Mouse (Mus musculus): ENCODE measurements at regions not wholly inside any gene's neighbourhood (a gene's known extent, or its start where the extent isn't known, plus 50 kb on each side); places are given as distances from the start of the nearest gene placed in this dataset.

DNA sequence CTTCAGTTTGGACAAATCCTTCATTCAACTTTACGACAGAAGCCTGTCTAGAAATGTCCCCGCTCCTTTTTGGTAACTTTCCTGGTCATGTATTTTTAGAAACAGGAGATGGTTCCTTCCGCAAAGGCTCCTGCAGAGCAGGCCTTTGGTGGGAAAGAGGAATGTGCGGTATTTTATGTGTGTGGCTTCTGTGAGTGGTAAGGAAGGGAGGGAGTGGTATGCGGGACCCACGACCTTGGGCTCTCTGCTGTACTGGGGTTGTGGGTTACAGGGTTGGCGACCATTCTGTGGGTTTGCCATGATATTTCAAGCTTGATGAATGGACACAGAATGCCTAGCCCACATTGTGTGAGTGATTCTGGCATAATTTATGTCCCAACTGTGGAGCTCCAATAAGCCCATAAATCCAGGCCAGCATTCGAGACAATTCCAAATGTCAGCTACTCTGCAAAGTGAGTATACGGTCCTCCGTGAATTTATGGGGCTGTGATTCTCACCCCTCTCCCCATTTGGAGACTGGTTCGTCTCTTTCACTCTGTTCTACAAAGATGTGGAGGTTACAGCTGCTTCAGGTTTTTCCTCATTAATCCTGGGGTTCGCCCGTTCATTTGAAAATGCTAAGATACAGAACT, 109.3 kb upstream of the Rxfp2 start:
- DNase-seq = no peak

DNA sequence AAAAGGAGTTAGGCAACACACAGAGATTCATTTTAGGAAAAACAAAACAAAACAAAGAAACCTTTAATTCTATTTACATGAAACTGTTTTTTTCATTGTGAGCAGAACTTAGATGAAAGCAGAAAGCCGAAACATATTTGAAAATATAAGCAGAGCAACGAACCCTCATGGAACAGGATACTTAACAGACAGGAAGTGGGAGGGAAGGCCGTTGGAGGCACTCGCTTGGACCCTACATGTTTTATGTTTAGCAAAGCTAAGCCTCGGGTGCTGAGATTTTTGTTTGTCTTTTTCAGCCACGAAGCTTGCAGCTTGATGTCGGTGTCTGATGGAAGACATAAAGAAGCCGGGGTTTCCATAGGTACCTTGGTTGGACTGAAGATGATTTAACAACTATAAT, 108.5 kb upstream of the Rxfp2 start:
- DNase-seq = no peak

DNA sequence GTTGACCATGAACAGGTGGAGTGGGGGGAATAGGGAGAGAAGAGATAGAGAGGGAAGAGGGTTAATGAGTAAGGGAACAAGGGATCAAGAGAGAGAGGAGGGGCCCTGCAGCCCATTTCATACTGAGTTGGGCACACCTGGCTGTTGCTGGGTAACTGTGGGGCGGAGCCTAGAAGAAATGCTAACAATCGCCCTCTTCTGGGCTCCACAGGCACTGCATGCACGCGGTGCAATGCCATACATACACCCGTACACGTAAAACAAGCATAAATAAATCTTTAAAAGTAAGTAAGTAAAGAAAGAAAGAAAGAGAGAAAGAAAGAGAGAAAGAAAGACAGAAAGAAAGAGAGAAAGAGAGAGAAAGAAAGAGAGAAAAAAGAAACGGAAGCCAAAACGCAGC, 106.5 kb upstream of the Rxfp2 start:
- DNase-seq = no peak

DNA sequence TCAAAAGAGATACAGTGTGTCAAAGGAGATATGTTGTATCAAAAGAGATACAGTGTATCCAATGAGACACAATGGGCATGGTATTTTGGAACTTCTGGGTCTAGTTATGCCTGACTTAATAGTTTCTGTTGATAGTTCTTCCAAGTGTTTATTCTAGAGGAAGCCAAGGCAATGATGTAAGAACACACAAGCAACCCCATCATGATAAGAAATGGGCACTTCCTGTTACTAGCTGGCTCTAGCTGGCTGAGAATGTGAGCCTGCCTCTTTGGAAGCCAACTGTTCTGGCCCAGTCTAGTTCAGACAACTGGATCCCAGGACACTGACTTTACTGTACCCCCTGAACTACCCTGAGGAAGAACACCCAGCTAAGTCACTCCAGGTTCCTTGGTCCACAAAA, 102.7 kb upstream of the Rxfp2 start:
- no peak for DNase-seq

DNA sequence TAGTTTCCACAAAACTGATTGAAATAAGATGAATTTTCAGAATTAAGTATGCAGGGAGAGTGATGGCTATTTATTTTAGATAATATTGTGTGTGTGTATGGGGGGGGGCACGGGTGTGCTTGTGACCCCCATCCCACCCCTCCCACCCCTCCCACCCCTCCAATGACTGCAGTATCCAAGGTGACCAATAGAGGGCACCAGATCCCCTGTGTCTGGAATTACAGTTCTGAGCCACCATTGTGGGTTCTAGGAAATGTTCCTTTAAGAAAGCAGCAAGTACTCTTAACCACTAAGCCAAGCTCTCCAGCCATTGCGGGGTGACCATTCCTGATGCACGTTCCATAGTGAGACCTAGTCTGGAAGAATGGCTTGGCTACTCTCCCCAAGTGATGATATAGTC, 101.1 kb upstream of the Rxfp2 start:
- DNase-seq = no peak

DNA sequence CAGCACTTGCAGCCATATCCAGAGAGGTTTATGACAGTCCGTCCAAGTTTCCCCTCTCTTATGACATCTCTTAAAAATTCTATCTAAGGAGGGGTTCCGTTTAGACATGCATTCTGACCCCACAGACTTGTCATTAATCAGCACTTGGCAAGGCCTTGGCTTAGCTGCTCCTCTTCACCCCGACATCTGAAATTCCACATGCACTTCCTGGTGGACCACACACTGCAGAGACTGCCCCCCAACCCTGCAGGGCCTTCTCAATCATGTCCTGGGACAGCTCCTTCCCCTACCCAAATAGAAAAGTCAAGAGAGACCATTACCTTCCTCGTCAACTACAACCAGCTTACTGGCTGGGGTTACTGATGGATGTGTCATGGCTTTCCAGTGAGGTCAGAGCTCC, 99.4 kb upstream of the Rxfp2 start:
- no peak for DNase-seq

DNA sequence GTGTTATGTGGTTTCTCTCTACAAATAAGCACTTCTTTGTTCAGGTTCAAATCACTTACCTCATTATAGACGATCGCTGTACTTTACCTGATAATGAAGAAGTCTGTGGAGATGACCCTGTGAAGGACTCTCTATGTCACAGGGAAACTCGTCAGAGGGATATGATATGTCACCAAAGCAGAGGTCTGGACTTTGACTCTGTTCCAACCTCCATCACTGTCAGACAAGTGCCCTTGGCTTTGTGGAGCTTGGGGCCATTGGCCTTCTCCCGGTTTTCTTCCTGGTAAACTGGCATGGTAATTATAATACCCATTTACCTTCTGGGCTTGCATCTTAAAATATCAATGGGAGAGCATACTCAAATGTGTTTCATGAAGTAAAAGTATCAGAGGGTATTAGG, 98.1 kb upstream of the Rxfp2 start:
- DNase-seq = no peak

DNA sequence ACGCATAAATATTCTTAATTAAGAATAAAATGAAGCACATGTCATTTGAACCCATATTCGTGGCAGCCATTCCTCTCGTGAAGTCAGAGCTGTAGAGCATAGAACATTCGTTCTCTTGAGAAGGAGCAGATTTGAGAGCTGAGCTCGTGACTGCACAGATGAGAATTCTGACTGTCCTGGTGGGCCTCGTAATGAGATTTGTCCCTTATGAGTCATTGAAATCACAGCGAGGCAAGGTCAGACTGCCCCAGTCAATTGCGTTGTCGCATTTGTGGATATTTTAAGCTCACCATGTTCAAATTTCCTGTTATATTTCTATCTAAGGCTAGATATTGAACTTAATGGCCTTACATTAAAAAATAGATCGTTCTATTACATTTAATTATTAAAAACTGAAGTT, 94.0 kb upstream of the Rxfp2 start:
- DNase-seq = no peak

DNA sequence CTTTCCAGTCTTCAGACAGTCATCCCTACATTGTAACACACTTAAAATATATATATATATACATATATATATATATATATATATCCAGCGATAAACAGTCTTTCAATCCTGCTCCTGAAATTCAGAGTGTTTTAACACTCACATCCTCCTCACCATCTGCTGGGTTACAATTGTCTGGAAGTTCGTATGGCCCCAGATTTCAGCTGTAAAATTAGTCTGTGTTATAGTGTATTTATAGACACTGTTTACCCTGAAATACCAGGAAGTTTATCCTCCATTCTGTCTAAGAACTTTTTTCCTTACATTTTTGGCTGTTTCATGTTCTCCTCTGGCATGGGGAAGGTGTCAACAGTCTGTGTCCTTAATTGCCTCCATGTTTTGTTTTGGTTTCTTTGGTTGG, 91.7 kb upstream of the Rxfp2 start:
- no peak for DNase-seq

DNA sequence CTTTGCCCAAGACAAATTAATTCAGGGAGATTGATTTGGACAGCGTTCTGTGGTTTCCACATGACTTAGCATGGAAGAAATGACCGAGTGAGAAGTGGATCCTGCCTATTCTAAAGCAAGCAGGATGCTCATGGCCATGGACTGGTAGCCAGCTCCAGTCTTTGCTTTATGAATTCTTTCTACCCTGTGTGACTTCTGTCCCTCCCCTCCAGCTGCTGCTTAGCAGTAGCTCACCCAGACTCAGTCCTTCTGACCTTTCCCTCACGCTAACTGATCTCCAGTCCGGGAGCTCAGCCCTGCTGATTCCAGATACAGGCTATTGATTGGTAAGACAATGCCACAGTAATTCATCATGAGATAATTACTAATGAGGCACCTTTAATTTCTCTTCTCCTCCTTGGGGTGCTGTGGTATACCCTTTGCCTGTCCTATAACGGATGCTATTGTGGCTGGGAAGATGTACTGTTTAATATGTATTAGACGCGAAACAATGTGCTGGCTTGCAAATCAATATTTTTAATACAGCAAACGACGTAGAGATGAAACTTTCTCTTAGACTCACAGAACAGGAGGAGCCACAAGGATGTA, 86.8 kb upstream of the Rxfp2 start:
- no peak for DNase-seq

DNA sequence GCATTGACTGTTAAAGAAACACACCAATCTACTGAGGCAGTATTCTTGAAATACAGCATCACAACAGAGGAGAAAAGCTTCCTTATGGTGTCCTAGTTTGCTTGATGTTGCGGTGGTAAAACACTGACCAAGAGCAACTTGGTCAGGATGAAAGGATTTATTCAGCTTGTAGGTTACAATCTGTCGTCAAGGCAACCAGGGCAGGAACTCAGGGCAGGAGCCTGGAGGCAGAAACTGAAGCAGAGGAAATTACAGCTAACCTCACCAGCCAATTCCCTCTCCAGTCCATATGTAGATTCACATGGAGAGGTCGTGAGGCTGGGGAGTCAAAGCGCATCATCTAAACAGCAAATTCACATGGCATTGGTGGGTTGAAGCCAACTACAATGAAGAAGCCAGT, 86.3 kb upstream of the Rxfp2 start:
- DNase-seq = no peak

DNA sequence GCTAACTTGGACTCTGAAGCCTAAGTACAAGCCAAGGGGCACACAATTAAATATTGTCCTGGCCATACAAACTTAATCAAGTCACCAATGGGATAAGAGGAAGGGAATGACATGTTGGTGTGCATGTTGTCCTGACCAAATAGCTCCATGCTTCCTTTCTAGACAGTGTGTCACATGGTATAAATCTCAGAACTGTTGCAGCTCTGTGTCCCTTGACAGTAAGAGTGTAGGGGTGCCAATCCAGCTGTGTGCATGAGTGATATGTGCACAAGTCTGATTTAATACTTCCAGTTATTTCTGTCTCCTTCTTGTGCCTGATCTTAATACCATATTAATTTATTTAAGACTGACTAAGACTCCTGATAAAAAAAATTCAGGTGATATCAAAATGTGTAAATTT, 72.8 kb upstream of the Rxfp2 start:
- DNase-seq = no peak

DNA sequence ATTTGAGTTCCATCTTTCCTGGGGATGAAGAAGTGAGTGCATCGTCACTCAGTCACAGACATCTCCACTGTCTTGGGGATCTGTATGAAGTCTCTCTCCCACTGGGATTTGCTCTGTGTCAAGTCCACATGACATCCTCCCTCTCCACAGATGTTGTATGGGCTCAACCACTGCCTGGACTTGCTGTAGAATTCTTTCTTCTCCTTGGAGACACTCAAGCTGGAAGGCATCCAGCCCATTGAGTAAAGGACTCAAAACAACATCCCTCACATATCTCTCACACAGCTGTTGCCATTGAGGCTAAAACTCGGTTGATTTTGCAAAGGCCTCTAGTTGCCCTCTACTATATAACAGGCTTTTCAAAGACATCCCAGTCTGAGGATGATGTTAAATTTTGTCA, 71.0 kb upstream of the Rxfp2 start:
- DNase-seq = no peak

DNA sequence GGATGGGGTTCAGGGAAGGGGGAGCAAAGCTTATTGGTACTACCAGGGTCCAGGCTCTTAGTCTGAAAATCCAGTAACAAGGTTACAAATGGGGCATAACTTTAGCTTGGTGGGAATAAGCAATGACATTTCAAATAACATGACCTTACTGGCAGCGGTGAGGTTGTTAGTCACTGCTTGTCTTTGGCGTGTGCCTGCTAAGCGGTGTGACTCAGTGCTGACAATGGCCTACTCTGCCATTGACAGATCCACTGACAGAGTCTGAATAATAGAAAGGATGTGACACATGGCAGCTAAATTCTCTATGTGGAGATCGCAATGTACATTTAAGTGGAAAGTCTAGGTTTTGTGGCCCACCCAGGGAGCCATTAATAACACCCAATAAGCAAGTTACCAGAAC, 61.5 kb upstream of the Rxfp2 start:
- DNase-seq = no peak

DNA sequence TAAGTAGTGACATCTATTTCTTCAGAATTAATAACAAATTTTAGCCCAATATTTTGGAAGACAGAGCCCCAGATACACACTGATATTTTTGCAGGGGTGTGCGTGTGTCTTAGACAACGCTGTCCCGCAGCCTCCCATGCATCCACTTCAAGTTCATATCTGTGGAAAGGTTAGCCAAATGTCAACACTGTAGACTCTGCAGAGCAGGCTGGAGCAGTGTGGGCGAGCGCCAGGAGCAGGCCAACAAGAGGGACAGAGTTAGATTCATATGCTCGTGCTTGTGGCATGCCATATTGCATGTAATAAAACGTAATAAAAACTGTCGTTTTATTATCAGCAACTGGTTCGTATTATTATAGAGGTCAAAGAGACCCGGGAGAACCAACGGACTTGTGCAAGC, 57.3 kb upstream of the Rxfp2 start:
- no peak for DNase-seq

DNA sequence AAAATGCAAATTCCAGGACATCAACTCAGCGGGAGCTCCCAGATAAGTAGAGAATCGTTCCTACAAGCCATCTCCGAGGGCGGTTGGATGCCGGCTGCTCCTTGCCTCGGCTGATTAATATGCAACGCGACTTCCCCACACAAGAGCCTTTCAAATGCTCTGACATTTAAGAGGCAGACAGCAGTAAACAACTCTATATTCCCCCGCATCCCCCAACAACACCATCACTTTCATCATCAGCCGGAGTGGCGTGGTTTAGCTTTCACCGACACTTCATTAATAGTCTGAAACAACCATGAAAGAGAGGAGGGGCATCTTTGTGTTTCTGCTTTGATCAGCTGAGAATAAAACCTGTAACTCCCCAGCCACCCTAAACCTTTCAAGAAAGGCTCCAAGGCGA, 53.7 kb upstream of the Rxfp2 start:
- no peak for DNase-seq

Measured in thymus, postnatal 25 days (tissue).